Mouse (Mus musculus): ENCODE results near the gene Aldh3b2.

DNA sequence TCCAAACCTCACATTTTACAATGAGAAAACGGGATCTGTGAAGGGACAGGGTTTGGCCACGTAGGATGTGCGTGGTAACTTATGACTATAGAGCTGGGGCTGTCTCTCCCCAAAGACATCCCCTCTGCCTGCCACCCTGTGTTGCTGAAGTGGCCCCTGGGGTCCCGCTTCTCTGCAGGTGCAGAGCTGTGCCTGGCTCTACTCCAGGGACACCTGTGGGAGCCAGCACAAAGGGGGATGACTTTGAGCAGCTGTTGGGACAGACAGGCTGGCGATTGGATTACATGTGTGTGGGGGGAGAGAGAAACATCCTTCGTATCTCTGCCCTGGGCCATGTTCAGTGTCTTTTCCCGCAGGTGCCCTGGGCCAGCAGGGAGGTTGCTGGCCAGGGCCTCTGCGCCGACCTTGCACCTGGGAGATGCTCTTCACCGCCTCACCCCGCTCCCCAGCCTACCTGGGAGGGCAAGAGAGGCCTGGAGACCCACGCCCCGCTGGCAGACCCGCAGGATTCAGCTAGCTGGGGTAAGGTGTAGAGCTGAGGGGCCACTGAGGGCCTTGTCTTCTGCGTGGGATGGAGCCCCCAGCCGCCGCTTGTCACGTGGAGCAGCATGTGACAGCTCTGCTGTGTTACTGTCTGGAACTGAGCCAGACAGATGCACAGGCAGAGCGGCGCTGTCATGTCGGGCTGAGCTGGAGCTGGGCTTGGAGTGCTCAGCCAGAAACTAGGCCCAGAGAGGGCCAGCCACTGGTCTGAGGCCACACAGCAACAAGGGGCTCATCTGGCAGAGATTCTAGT is 41.7 kb upstream of the Aldh3b2 start:
- TF ChIP-seq POLR2A (IDR thresholded peaks at IDR 0.05; ENCODE audit: borderline replicate concordance, insufficient read depth, low read length): no peak
- no peak for TF ChIP-seq CTCF (IDR thresholded peaks at IDR 0.05; ENCODE audit: borderline replicate concordance, insufficient read depth, low read depth, low read length)

Measured in cerebellum, adult 2 months (tissue).